Mouse (Mus musculus) embryo, embryonic 10 days (tissue): ENCODE measurements around the gene Cdkl4.

ENCODE experiments used
- DNase-seq: peaks from one replicate; pipeline ENCODE4 v3.0.0-alpha.2; 2015; ENCODE audit warnings: low spot score

The Cdkl4 gene

GRCm38 (mm10) chr17:80480031-80480854 lies 97.4 kb downstream of the Cdkl4 start, which contains the start of gene Sos1:
Gene Sos1, minus strand, starts transcription at chr17:80480453.
- peak; percentile 96 for DNase-seq

DNA sequence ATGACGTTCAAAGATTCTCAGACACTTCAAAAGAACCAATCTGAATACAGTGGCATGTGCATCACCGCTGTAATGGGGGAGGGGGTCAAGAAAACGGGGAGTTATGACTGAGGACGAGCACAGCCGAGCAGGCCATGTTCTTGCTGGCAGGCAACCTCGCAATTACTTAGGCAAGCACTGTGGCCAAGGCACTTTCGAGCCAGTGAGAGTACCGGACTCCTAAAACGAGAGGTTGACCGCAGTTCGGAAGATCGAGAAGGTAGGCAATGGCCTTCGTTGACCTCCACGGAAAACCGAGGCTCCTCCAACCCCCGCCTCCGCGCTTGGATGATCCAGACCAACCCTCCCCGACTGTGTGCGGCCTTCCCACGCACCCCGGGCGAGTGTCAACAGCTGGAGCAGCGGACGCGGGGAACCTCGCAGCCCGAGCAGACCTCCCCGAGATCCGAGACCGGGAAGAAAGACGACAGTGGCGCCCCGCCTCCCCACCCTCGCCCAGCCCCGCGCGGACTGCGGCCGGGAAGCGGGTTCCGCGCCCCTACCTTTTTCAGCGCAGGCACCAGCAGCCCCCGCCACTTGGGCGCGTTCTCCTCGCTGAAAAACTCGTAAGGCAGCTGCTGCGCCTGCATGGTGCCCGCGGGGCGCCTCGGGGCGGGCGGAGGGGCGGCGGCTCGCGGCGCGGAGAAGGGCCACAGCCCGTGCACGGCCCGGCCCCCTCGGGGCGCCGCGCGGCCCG lies 98.2 kb downstream of the Cdkl4 start:
- DNase-seq = peak; percentile 61

- DNase-seq = no peak
Measured at GRCm38 (mm10) chr17:80477679-80478078, 99.9 kb downstream of the Cdkl4 start.

GRCm38 (mm10) chr17:80476496-80476895 lies 101.1 kb downstream of the Cdkl4 start:
- no peak for DNase-seq
